Mouse (Mus musculus): ENCODE data around the gene Mettl23.
"Not testable (repeated sequence)": the region's sequence is repeated elsewhere in the genome, so short reads cannot be mapped to it uniquely, and the experiment has no call there.

Gene Mettl23

DNA sequence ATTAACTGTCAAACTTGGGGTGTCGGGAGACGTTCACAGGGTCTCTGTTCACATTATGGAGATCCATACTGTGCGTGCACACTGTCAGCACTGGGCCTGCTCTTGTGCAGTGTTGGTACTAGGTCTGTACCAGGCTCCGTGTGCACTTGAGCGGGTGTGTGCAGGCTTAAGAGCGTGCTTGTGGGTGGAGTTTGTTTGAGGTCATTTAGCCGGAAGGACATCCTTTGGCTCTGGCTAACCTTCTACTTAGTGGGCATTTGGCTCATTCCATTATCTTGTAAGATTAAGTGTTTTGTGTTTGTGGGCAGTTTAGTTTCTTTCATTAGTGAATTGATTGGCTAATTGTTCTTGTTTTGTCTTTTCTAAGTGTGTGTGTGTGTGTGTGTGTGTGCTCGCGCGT lies 39.4 kb downstream of the Mettl23 start:
- DNase-seq (ENCODE audit: low spot score in 2 of 2), result no peak

DNA sequence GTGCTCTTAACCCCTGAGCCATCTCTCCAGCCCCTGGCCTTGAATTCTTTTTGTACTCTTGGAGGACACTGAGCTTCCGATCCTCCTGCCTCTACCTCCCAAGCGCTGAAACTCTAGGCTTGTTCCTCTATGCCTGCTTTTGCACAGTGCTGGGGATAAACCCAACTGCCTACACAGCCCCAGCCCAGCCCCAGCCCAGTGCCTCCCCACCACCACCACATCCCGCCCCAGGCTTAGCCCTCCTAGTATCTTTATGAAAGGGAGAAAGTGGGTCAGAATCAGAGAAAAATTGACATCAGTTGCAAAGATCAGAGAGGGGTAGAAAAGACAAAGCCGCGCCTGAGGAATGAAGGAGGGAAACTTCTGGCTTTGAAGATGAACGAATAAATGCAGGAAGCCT lies 41.0 kb downstream of the Mettl23 start:
- no peak for DNase-seq (ENCODE audit: low spot score in 2 of 2)

DNA sequence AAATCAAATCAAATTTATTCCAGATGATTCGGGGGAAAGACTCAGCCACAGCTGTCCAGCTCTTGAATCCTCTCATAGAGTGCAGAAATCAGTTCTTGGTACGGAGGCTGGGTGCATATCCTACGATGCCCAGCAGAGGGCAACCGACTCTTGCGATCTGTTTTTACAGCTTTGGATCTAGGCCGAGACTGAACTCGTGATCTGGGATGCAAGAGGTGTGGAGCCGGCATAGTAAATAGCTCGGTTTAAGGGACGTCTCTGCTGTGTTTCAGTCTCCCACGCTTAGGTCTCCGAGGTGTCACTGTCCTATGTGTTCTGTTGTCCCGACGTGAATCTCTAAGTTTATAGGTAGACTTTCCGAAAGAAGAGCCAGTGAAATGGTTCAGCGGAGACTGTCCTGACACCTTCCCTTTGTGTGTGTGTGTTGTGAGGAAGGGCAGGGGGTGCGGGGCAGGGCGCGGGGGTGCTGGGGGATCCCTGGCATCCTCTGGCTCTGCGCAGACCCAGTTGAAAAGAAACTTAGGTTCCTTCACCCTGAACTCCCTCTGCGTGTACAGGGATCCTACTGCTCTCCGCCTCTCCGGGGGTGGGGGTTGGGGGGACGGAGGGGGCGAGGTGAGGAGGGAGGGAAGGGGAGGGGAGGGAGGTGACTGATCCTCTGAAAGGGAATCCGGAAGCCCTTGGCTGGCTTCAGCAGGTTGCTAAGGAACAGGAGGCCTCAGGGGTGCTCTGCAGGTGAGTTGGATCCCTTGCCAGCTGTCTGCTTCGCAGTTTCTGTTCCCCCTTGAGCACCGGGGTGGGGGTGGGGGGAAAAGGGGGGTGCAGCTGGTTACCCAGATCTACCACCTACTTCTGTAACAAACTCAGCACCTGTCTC lies 42.4 kb downstream of the Mettl23 start:
- DNase-seq (ENCODE audit: low spot score in 2 of 2), result peak; percentile 59 to 83

DNA sequence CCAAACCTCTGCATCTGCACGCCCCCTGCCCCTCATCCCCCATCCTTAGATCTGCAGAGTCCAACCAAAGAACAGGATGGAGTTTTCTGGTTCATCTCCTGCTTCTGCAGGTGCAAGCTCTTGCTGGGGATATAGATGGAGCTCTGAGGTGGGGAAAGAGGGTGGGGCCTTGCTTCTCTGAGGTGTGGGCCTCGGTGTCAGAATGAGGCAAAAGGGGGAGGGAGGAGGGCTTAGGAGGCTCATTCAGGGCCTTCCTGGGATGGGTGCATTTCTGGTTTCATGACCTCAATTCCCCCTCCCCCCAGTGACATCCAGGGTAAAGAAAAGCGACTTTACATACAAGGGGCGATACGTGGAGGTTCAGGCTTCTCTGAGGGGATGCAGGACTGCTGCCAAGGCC lies 44.1 kb downstream of the Mettl23 start:
- no peak for DNase-seq (ENCODE audit: low spot score in 2 of 2)

DNA sequence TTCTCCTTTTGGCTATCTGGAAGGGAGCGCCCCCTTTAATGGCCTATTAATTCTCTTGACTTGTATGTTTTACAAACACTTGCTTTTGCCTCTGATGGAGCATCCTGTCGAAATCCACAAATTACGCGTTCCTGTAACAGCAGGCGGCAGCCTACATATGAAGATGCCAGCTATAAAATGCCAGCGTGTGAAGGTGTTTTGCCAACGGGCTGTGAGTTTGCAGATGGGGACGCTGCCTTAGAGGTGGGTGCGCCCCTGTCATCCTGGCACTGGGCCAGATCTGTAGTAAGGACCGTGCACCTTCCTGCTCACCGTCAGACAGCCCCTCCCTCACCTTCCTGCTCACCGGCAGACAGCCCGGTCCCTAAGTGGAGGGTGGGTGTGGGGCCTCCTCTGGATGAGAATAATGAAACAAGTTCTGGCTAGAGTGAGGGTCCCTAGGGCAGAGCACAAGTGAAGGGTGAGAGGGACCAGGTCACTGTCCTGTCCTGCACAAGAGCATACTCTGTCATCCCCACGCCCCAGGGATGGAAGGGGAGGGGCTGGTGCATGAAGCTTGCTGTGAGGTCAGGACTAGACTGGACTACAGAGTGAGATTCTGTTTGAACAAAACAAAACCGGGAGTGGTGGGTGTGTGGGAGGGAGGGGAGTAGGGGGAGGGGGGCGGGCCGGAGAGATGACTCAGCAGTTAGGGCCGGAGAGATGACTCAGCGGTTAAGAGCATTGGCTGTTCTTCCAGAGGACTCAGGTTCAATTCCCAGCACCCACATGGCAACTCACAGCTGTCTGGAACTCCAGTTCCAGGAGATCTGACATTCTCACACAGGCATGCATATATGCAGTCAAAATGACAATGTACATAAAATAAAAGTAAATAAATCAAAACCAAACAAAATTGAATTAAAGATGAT lies 50.7 kb downstream of the Mettl23 start:
- no peak for DNase-seq (ENCODE audit: low spot score in 2 of 2)

DNA sequence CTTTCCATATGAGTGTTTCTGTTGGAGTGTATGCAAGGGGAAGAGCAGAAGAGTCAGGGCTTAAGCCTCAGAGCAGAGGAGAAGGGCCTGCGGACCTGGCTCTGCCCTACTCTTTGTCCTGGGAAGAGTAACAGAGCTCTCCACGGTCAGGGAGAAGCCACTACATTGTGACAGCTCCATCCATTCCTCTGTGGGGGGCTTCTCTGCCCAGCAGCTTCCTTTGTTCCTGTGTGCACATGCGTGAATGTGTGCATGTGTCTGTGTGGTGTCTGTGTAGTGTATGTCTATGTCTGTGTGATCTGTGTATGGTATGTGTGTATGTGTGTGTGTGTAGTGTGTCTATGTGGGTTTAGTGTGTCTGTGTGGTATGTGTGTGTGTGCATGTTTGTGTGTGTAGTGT lies 52.3 kb downstream of the Mettl23 start:
- no peak for DNase-seq (ENCODE audit: low spot score in 2 of 2)

DNA sequence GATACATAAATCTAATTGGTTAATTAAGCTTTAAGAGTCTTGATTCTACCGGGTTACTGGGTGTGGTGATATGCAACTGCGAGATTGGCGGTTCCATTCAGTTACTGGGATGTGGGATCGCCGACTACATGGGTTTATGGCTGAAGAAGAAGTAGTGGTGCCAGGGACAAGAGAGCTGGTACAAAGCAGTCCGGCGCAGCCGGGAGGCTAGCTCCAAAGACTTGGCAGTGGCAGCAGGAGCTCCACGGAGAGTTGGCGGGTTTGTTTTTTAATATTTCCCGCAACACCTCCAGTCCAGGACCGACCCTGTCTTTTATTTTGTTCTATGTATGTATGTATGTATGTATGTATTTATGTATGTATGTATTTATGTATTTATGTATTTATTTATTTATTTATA lies 56.2 kb downstream of the Mettl23 start:
- no peak for DNase-seq (ENCODE audit: low spot score in 2 of 2)

DNA sequence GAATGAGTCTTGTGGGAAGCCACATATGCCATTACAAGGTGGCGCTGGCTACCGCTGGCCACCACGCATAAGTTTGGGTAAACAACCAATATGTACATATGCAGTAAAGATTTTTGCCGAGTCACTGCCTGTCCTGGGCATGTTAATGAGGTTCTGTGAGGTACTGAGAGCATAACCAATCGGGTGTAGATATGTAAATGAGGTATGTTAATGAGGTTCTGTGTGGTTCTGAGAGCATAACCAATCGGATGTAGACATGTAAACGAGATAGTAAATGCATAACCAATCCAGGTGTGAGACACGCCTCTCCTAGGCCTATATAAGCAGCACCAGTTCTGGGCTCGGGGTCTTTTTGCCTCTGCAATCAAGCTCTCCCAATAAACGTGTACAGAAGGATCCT lies 59.5 kb downstream of the Mettl23 start:
- DNase-seq (ENCODE audit: low spot score in 2 of 2), result not testable (repeated sequence)

Data from frontal cortex, postnatal 14 days (tissue).